Mouse (Mus musculus) embryonic facial prominence, embryonic 11.5 days (tissue): Measurements from ENCODE around the gene Pitpnc1. TPM values are rescaled to one million over a fixed set of nuclear protein-coding genes. Genes with fewer than 3 reads are reported as not detected.

ENCODE experiments used
- ATAC-seq: fragments of 200-750 bp; cut with Nextera tagmentation; replicated peaks from 2 replicates; pipeline ENCODE4 v1.8.0; 2017; ENCODE audit warnings: low read depth; ENCODE audit not compliant: insufficient number of reproducible peaks, low FRiP score, low TSS enrichment
- DNase-seq: peaks from one replicate; pipeline ENCODE4 v3.0.0-alpha.2; 2015; ENCODE audit warnings: low spot score
- H3K27ac ChIP-seq: fragments of 300-500 bp; sonication (generic); replicated peaks from 2 replicates; pipeline ENCODE4 v1.5.1; 2014; ENCODE audit warnings: mild to moderate bottlenecking, low read depth, low read length, control low read depth
- H3K27me3 ChIP-seq: fragments of 300-500 bp; sonication (generic); 2 replicates; pipeline ENCODE4 v1.6.1; 2014; ENCODE audit warnings: mild to moderate bottlenecking, low read length, moderate library complexity, mixed read lengths; ENCODE audit not compliant: control insufficient read depth, insufficient read depth
- H3K36me3 ChIP-seq: fragments of 300-500 bp; sonication (generic); replicated peaks from 2 replicates; pipeline ENCODE4 v1.6.1; 2014; ENCODE audit warnings: low read depth, mild to moderate bottlenecking, low read length, moderate library complexity, mixed read lengths; ENCODE audit not compliant: control insufficient read depth, insufficient read depth
- H3K4me1 ChIP-seq: fragments of 300-500 bp; sonication (generic); 2 replicates; pipeline ENCODE4 v1.6.1; 2014; ENCODE audit warnings: low read length, mixed read lengths; ENCODE audit not compliant: control insufficient read depth, insufficient read depth
- H3K4me2 ChIP-seq: fragments of 300-500 bp; sonication (generic); 2 replicates; pipeline ENCODE4 v1.6.1; 2014; ENCODE audit warnings: low read depth, mild to moderate bottlenecking, control low read depth, low read length, moderate library complexity
- H3K4me3 ChIP-seq: fragments of 300-500 bp; sonication (generic); 2 replicates; pipeline ENCODE4 v1.5.1; 2014; ENCODE audit warnings: low read depth, low read length, control low read depth
- H3K9ac ChIP-seq: fragments of 300-500 bp; sonication (generic); replicated peaks from 2 replicates; pipeline ENCODE4 v1.6.1; 2014; ENCODE audit warnings: mild to moderate bottlenecking, control low read depth, low read length
- H3K9me3 ChIP-seq: fragments of 300-500 bp; sonication (generic); replicated peaks from 2 replicates; pipeline ENCODE4 v1.6.1; 2016; ENCODE audit warnings: mild to moderate bottlenecking, low read length, inconsistent platforms, mixed read lengths; ENCODE audit not compliant: control insufficient read depth
- WGBS: fragments of 180-500 bp; shearing (Covaris S2); extraction: QIAGEN DNeasy Blood & Tissue Kit; methylation state at CpG from one replicate; pipeline ENCODE4 v1.1.7; 2014; 5-methylcytosine and 5-hydroxymethylcytosine counted together
- polyA plus RNA-seq: library from polyadenylated mRNA; unstranded; fragments of >200 nt; fragmentation: Nextera tagmentation; extraction: Ambion mirVana; gene quantifications from 2 replicates; pipeline ENCODE4 v1.2.1, GENCODE M21; 2014

Gene Pitpnc1
- polyA plus RNA-seq, 1 experiment from 2014 or later = 45.1 TPM

DNA sequence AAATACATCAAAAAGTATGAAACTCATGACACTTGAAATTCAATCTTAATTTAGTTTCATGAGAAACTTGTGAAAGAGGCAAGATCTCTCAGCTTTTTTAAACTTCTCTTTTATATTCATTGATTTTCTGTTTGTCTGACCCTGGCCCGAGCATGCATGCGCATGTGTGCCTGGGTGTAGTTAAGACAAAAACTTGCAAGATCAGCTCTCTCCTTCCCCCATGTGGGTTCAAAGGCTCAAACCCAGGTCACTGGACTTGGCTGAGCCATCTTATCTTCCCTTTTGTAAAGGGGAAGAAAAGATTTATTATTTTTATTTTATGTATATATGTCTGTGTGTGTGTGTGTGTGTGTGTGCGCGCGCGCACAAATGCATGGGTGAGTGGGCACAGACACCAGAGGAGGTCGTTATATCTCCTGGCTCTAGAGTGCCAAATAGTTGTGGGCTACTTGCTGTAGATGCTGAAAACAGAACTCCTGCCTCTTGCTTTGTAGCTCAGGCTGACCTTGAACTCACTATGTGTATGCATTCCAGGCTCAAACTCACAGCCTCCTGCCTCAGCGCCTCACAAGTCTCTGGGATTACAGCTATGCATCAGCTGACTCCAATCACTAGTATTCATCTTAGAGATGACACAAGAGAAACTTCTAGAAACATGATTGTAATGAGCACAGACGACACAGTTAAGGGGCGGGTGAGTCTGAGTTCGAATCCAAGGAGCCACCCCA lies 64.7 kb downstream of the Pitpnc1 start:
- no peak for ATAC-seq
- WGBS = 96% methylated on average over 11 of the region's 11 CpGs

DNA sequence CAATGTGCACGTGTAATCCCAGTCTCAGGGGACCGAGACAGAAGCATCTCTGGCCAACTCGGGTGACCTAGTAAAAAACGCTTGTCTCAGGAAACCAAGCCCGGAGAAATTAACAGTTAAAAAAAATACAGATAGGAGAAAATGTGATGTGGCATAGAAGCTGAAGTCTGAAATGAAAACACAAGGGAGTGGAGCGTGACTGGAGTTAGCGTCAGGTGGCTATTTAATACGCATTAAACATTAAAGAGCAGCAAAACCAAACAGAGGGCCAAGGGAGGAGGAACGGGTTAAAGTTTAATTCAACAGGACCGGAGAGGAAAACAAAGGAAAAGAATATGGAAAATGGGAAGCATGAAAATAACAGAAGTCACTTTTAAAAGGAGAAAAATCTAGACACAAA lies 67.2 kb downstream of the Pitpnc1 start:
- no peak for DNase-seq
- no peak overlapping the region for H3K4me3 ChIP-seq
- H3K4me1 ChIP-seq = no peaks in the 10 kb centered on the region
- H3K9me3 ChIP-seq = no peaks in the 10 kb centered on the region
- H3K36me3 ChIP-seq = no peaks in the 10 kb centered on the region
- no peaks in the 10 kb centered on the region for H3K27me3 ChIP-seq
- no peak overlapping the region for H3K27ac ChIP-seq
- WGBS = 77% methylated on average over 10 of the region's 10 CpGs
- H3K4me2 ChIP-seq = no peak overlapping the region
- no peak for ATAC-seq
- no peak overlapping the region for H3K9ac ChIP-seq

More for the DNA sequence above, 64.7 kb downstream of the Pitpnc1 start:
- Histone ChIP-seq H3K9me3 (no peaks in the 10 kb centered on the region), H3K9ac (no peak overlapping the region), H3K36me3 (no peaks in the 10 kb centered on the region), H3K4me1 (no peaks in the 10 kb centered on the region), H3K4me2 (no peak overlapping the region), H3K27me3 (no peaks in the 10 kb centered on the region), H3K4me3 (no peak overlapping the region), H3K27ac (no peak overlapping the region)
- no peak for DNase-seq

DNA sequence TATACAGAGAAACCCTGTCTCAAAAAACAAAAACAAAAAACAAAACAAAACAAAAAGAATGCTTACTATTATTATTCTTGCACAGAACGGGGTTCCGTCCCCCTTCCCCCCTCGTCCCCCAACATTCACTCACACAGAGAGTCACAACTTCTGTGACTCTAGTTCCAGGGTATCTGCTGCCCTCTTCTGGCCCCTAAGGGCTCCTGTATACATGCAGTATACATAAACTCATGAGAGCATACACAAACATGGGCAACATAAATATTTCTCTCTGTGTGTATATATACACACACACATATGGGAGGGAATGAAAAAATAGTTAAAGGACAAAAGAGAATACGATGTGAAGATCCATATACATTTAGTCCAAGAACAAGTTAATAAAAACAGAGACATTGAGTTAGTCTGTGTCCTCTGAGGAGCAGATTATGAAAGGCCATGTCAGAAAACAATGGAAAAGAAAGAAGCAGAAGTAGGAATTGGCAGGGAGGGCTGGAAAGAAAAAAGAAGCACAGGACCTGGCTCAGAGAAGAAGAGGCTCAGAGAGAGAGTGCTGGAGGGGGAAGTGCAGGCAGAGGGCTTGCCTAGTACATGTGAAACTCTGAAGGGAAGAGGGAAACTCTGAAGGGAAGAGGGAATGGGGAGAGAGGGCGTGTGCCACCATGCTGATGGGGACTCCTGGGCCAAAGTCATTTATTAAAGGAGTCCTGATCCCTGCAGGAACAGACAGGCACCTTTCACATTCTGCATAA lies 68.5 kb downstream of the Pitpnc1 start:
- H3K4me3 ChIP-seq = no peak overlapping the region
- no peaks in the 10 kb centered on the region for H3K4me1 ChIP-seq
- H3K27ac ChIP-seq = no peak overlapping the region
- no peak overlapping the region for H3K9ac ChIP-seq
- H3K36me3 ChIP-seq = no peaks in the 10 kb centered on the region
- ATAC-seq (no peak), DNase-seq (no peak)
- no peak overlapping the region for H3K4me2 ChIP-seq
- 93% methylated on average over 5 of the region's 5 CpGs for WGBS
- H3K27me3 ChIP-seq = no peaks in the 10 kb centered on the region
- no peaks in the 10 kb centered on the region for H3K9me3 ChIP-seq

DNA sequence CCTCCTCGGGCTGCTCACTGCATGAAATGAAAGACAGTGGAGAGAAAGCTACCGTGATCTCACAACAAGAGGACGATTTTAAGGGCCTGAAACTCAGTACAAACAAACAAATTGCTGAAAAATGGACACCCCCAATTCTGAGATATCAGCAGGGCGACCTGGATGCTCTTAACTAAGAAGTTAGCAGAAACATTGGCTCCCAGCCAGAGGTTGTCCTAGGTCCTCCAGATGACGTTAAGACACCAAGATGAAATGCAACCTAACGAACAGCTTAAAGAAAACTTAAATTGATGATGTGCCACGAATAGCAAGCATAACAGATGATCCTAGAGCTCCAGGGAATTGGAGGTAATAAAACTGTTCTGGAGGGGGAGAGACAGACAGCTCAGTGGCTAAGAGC lies 69.7 kb downstream of the Pitpnc1 start:
- Histone ChIP-seq H3K9me3 (no peaks in the 10 kb centered on the region), H3K4me1 (no peaks in the 10 kb centered on the region), H3K27me3 (no peaks in the 10 kb centered on the region), H3K27ac (no peak overlapping the region), H3K4me2 (no peak overlapping the region), H3K36me3 (no peaks in the 10 kb centered on the region), H3K4me3 (no peak overlapping the region), H3K9ac (no peak overlapping the region)
- ATAC-seq = no peak
- no peak for DNase-seq
- 84% methylated on average over 7 of the region's 7 CpGs for WGBS

DNA sequence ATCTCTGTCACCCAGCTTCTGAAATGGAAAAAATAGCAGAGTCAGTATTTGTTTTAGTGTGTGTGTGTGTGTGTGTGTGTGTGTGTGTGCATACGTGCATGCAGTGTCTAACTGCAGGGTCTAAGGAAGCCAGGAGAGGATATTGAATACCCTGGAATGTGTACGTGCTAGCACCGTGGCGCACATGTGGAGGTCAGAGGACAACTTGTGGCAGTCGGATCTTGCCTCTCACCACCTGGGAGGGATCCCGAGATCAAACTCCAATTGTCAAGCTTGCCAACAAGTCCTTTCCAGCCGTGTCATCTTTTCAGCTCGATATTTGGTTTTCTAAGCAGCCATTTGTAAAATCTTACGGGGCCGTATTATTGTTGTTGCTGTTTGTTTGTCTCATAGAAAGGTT lies 70.5 kb downstream of the Pitpnc1 start:
- Histone ChIP-seq H3K4me3 (no peak overlapping the region), H3K4me2 (no peak overlapping the region), H3K4me1 (no peaks in the 10 kb centered on the region), H3K9me3 (no peaks in the 10 kb centered on the region), H3K36me3 (no peaks in the 10 kb centered on the region), H3K27ac (no peak overlapping the region), H3K9ac (no peak overlapping the region), H3K27me3 (no peaks in the 10 kb centered on the region)
- DNase-seq = no peak
- WGBS = 66% methylated on average over 10 of the region's 10 CpGs
- ATAC-seq = no peak

DNA sequence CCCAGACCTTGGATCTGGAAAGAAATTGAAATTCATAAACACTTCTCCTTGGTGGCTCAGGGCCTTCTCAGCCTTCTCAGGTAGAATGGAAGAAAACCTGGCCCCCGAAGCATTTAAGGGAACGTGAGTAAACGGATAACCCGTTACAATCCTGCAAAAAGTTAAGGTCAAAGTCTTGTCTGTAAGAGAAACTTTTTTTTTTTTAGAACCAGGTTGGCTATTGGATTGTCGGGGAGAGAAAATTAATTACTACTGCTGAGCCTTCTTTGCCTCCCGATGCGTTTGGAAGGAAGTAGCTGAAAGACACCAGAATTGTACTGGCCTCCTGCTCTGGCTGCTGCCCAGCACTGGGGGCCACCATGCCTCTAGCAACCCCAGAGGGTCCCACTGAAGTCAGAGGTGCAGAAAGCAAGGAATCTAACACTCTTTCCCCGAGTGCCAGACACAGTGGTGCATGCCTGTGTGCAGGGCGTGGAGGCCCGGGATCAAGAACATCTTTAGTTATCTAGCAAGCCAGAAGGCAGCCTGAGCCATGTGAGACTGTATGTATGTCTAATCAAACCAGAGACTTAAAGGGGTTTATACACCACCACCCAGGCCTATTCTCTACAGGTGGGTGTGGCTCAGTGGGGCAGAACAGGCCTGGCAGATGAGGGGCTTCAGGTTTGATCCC lies 73.0 kb downstream of the Pitpnc1 start:
- H3K9ac ChIP-seq = no peak overlapping the region
- no peaks in the 10 kb centered on the region for H3K4me1 ChIP-seq
- H3K36me3 ChIP-seq = no peaks in the 10 kb centered on the region
- WGBS = 85% methylated on average over 10 of the region's 10 CpGs
- H3K27me3 ChIP-seq = no peaks in the 10 kb centered on the region
- H3K27ac ChIP-seq = no peak overlapping the region; the same call in 1 of the 2 replicates
- no peak for ATAC-seq
- H3K4me3 ChIP-seq = no peak overlapping the region
- no peak for DNase-seq
- no peak overlapping the region for H3K4me2 ChIP-seq
- H3K9me3 ChIP-seq = no peaks in the 10 kb centered on the region

DNA sequence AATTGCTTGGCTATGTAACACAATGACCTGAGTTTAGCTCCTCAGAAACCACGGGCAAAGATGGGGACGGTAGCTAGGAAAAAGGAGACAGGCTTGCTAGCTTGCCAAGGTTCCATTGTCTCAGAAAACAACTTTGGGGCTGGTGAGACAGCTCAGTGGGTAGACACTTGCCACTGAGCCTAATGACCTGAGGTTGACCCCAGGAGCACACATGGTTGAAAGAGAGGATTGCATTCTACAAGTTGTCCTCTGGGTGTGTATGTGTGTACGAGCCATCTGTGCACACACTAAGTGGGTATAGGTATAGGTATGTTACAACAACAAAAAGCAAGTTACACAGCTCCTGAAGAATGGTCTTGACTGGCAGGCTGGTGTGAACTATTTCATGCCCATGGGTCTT lies 76.3 kb downstream of the Pitpnc1 start:
- Histone ChIP-seq H3K9me3 (no peaks in the 10 kb centered on the region), H3K27ac (no peak overlapping the region), H3K4me3 (no peak overlapping the region), H3K27me3 (no peaks in the 10 kb centered on the region), H3K36me3 (no peaks in the 10 kb centered on the region), H3K9ac (no peak overlapping the region), H3K4me2 (no peak overlapping the region), H3K4me1 (no peaks in the 10 kb centered on the region)
- 86% methylated on average over 3 of the region's 3 CpGs for WGBS
- ATAC-seq (no peak), DNase-seq (no peak)

DNA sequence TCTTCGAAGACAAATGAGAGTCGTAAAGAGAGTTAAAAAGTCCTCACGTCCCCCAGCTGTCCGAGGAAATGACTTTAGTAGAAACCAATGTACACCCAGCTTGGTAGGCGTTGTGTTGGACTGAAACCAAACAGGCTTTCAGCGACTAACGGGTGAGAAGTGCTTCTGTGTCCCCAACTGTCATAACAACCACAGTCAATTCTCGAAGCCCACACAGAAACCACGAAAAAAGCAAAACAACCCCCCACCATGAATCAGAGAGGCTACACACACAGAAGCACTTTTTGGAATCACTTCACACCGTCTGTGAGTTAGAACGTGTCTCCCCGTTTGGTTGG lies 76.7 kb downstream of the Pitpnc1 start:
- Histone ChIP-seq H3K4me1 (no peaks in the 10 kb centered on the region), H3K36me3 (no peaks in the 10 kb centered on the region), H3K9ac (no peak overlapping the region), H3K9me3 (no peaks in the 10 kb centered on the region), H3K4me2 (no peak overlapping the region), H3K27me3 (no peaks in the 10 kb centered on the region), H3K4me3 (no peak overlapping the region), H3K27ac (no peak overlapping the region)
- DNase-seq (no peak), ATAC-seq (no peak)
- 92% methylated on average over 12 of the region's 12 CpGs for WGBS
